Mouse (Mus musculus): ENCODE results near the gene Gm36245.
"Not testable (repeated sequence)": the region's sequence is repeated elsewhere in the genome, so short reads cannot be mapped to it uniquely, and the experiment has no call there.

Gm36245 gene

DNA sequence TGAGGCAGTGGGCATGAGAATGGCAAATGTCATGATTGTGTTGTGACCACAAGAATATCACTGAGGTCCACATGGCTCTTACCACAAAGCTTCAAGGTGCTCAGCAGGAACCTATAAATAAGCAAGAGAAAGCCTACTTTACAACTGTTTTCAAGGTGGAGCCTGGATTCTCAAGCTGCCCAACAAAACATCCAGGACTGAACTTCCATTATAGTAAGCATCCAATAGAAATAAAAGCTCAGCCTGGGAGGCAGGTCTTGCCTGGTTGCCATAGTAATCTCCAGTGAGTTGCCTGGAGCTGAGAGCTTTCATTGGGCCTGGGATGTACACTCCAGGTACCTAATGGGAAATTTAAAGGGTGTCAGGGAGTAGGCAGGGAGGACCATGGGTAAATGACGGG lies at the start of gene Gm36245:
Gene Gm36245 (plus strand): TSS at position 301 of the 400 bp plus-strand sequence.
- DNase-seq (ENCODE audit: low read depth, low spot score): no peak

DNA sequence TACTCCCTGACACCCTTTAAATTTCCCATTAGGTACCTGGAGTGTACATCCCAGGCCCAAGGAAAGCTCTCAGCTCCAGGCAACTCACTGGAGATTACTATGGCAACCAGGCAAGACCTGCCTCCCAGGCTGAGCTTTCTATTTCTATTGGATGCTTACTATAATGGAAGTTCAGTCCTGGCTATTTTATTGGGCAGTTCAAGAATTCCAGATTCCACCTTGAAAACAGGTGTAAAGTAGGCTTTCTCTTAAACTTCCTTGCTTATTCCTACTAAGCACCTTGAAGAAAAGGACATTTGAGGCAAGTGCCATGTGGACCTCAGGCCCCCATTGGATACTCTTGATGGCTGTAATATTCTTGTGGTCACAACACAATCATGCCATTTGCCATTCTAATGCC lies 37.3 kb upstream of the Gm36245 start, which contains the start of gene 1700025B11Rik:
Gene 1700025B11Rik (minus strand): TSS at position 101 of the 400 bp plus-strand sequence.
- DNase-seq (ENCODE audit: low read depth, low spot score): no peak

DNA sequence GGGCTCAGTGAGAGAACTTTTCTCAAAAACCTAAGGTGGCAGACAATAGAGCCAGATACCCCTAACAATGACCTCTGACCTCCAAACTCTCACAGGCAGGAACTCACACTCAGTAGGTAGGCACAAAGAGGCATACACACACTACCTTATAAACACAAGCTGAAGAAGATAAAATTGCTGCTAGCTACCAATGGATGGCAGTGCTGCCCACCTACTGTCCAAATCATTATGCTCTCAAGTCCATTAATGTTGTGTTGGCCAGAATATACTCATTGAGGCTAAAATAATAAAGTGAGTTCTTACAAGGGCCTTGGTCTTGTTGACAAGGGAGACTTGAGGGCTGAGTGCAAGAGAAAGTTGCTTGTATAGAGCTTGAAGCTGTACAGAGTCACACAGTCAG lies 35.8 kb upstream of the Gm36245 start:
- DNase-seq (ENCODE audit: low read depth, low spot score): no peak

DNA sequence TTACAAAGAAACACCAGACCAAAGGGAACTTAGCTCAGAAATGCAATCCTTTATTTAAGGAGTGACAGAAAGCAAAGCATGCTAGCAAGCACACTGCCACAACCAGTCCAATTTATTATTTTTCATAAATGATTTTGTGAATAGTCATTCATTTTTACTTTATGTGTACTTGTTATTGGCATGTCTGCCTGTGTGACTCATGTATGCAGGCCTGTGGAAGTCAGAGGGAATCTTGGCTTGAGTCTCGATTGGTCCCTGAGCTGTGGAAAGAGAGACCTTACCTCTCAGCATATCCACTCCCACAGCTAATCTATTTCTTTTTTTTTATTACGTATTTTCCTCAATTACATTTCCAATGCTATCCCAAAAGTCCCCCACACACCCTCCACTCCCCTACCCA lies 20.3 kb upstream of the Gm36245 start:
- no peak for DNase-seq (ENCODE audit: low read depth, low spot score)

DNA sequence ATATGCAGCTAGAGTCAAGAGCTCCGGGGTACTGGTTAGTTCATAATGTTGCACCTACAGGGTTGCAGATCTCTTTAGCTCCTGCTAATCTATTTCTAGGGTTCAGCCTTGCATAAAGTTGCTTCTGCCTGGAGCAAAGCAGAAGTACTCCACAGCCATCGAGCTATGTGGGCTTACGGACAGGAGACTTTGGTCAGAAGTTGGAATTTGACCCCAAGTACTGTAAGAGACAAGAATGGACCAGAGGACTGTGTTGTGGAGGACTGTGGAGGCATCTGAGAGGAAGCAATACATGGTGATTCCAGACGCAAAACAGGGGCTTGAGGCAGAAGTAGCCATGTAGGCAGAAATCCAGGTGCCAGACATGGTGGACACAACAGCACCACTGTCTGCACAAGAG lies 19.7 kb upstream of the Gm36245 start:
- no peak for DNase-seq (ENCODE audit: low read depth, low spot score)

DNA sequence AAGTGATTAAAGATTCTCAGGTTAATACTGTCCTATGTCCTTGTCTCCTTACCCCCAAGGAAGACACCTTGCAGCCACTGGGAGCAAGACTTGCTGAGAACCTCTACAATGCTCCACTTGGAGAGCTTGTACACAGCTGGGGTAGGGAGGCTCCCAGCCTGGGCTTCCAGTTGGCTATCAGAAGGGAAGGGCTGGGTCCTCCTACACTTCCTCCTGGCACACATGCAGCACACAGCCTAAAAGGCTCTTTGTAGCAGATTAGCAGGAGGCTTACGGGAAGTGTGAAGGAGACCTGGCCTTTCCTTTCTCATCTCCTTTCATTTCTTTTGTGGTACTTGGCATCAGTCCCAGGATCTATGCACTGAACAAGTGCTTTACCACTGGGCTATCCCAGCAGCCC lies 17.4 kb upstream of the Gm36245 start:
- DNase-seq (ENCODE audit: low read depth, low spot score): no peak

DNA sequence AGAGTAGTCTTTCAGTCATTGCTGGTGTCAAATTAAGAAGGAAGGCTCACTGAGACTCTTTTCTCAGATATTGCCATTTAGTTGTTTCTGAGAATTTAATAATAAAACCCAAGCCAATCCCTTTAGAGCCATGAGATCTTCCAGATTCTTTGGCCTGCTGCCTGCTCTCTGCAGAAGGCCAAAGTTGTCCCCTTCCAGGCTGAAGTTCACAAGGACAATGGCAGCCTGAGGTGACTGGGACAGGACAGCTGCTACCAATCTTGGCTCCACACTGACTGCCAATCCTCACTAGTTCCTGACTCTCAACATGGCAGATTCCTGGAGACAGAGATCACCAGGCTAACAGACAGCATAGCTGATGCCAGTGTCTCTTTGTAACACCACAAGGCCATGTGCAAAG lies 12.0 kb upstream of the Gm36245 start:
- no peak for DNase-seq (ENCODE audit: low read depth, low spot score)

DNA sequence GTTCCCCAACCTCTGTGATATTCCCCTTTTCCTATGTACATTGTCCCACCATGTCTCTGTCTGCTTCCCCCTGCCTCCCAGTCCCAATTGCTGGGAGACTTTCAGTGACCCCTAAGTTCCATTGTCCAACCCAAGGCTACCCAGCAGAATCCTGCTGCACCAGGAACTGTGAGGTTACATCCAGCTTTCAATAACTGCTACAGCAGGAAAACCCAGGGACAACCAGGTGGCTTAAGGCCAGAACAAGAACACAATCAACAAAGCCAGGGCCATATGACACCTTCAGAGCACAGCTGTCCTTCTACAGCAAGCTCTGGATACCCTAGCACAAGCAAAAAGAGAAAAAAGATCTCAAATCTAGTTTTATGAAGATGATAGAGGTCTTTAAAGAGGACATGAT lies 10.1 kb upstream of the Gm36245 start:
- DNase-seq (ENCODE audit: low read depth, low spot score): no peak

DNA sequence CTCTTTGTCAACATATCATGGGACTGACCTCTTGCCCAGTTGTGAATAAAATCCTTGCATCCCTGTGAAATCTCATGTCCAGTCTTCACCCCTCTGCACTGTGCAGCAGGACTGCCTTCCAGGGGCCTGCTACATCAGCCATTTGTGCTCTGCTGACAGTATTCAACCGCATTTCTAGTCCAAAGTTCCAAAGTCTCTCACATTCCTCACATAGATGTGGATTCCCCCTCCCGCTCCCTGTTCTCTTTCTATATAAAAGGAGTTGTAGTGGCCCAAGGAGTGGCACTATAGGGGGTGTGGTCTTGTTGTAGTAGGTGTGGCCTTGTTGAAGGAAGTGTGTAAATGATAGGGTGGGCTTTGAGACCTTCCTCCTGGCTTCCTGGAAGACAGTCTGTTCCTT lies 8.2 kb upstream of the Gm36245 start:
- no peak for DNase-seq (ENCODE audit: low read depth, low spot score)

DNA sequence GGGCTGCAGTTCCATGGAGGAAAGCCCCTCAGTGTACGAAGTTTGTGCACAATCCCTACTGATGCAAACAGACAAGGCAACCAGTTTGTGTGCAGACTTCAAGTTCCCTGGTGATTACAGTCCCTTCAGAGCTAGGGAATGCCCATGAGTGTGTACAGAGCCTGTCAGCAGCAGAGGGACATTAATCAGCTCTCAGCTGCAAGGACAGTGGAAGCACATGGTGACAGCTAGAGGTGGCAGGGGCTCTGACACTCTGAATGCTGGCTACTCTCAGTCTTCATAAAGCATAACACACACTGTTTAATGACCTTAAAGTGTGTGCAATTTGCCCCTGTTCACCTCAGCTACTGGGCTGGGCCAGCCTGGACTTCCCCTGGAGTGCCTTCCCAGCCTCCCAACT lies 5.5 kb upstream of the Gm36245 start:
- DNase-seq (ENCODE audit: low read depth, low spot score): no peak

DNA sequence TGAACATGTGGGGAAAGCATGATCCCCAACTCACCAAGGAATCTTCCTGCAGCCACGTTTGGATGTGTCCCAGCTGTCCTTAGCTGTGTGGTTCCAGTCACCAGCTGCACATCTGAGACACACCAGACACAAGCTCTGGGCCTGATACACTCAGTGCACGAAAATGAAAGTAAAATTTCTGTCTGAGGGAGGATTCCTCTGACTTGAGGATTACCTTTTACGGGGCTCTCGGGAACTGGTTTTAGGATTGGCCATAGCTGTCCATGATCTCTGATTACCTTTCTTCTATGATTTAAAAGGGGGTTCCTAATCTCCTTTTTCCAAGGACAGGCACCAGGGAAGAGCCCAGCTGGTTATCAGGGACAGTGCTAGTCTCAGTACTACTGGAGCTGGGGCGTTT lies 3.1 kb upstream of the Gm36245 start, which contains the start of gene Apol10b:
Gene Apol10b (minus strand): TSS at position 165 of the 400 bp plus-strand sequence.
- no peak for DNase-seq (ENCODE audit: low read depth, low spot score)

DNA sequence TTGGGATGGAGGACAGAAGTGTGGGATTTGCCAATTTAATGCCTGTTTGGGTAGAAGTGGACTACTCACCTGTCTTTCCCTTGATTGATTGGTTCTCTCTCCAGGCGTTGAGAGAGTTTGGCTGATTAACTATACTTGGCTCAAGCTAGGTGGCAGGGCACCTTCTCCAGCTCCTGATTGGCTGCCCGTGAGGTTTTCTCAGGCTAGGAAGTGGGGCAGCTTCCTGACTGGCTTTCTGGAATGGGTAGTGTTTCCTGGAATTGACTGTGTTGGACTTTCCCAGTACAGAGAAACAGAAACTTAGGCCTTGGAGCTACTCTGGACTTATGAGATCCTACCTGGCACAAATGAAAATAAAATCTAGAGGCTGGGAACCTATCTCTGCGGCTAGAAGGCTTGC lies 629 bp upstream of the Gm36245 start:
- no peak for DNase-seq (ENCODE audit: low read depth, low spot score)

DNA sequence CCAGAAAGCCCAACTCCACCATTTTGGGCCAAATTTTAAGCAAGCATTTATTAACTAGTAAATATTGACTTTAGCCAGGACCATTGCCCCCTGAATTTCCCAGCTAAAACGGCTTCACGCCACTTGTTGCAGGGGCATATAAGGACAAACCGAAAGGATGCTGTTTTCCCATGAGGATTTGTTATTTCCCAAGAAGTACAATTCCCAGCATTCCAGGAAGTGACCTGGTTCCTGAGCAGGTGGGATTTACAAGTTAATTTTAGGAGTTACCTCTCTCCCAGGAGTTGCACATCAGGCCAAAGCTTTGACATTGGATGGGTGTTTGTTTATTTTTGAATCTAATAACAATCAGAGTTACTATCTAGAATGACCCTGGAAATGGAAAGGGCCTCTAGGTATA lies 7.0 kb downstream of the Gm36245 start:
- DNase-seq (ENCODE audit: low read depth, low spot score): no peak

DNA sequence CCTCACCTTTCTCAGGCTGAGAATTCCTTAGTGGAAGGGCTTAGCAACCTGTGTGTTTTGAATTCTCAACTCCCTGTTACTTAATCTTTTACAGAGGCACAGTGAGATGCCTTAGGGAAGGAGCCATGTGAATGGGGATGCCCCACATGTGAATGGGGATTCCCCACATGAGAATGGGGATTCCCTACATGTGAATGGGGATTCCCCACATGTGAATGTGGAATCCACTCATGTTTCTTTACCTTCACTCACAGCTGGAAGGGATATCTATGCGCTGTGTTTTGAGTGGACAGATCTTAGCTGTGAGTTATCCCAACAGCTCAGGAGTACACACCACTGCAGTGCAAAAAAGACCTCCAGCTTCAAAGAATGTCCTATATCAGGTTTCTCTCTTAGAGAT lies 25.7 kb downstream of the Gm36245 start:
- no peak for DNase-seq (ENCODE audit: low read depth, low spot score)

DNA sequence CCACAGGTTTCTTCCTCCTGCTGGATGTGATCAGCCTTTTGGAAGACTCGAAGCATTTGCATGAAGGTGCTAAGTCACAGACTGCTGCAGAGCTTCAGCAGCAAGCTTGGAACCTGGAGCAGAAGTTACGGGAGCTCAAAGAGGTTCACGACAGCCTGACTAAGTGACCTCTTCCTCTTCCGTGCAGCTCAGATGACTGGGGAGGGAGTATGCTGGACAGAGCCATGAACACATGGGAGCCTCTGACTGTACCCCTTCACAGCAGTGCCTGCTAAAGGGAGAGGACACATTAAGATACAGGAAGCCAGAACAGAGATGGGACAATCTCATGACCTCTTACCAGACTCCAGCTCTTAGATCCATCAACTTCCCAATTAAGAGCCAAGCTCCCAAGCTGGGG lies 27.4 kb downstream of the Gm36245 start:
- DNase-seq (ENCODE audit: low read depth, low spot score): not testable (repeated sequence)

DNA sequence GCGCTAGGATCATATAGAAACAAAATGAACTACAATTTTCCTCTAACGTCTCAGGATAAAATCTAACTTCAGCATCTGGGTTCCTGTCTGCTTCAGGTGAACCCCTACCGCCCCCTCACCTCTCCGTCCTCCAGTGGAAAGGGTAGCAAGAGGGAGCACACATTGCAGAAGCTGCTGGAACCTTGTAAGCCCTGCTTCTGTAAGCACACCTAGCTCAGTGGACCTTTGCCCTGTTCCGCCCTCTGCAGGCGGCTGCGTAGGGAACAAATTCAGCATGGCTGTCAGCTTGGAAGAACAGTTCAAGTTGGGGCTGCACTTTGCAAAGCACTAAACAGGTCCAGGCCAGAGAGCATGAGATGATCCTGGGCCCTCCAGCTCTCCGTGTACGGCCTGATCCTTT lies 29.6 kb downstream of the Gm36245 start:
- DNase-seq (ENCODE audit: low read depth, low spot score): not testable (repeated sequence)

DNA sequence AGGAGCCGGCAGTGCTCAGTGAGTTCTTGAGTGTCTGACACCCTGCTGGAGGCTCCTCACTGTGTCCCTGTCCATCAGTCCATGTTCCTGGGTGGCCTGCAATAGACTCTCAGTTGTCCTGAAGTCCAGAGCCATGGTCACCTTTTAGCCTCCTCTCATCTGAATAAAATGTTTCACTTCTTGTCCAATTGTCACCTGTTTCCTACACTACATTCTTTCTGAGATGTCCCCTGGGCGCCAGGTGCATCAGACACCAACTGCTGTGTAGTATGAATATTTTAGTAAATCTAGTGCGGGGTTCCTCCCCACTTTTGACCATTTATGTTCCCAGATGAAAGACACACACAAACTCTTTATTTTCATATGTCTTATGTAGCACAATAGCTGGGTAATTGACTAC lies 30.8 kb downstream of the Gm36245 start:
- not testable (repeated sequence) for DNase-seq (ENCODE audit: low read depth, low spot score)

DNA sequence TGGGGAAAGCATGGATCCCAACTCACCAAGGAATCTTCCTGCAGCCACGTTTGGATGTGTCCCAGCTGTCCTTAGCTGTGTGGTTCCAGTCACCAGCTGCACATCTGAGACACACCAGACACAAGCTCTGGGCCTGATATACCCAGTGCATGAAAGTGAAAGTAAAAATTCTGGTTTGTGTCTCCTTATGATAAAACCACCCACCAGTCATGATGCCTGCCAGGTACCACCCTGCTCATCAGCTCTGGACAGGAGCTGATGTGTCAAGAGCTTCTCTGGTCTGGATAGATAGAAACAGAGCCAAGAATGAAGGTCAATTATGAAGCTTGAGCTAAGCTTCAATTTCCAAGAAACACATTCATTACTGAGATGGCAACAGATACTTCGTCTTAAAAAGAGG lies 44.1 kb downstream of the Gm36245 start, which contains the start of gene Apol11b:
Gene Apol11b (minus strand): TSS at position 111 of the 400 bp plus-strand sequence.
- not testable (repeated sequence) for DNase-seq (ENCODE audit: low read depth, low spot score)

DNA sequence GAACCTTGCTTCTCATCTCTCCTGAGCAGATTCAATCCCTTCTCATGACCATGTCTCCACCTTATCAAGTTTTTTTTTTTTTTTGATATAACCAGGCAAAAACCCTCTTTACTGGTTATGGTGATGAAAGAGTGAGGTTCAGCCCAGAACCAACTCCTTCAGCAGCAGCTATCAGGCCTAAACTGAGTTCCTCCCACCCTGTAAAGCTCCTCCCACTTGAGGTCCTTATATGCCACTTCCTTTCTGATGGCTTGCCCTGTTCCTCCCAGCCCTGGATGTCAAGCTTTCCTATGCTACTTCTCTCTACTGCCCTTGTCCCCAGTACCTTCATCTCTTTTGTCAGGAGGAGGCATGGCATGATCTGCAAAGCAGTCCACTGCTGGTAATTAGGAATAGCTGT lies 52.1 kb downstream of the Gm36245 start:
- not testable (repeated sequence) for DNase-seq (ENCODE audit: low read depth, low spot score)
